Mouse (Mus musculus) c-Kit-positive CD71-positive TER-119-negative erythroid progenitor cells, embryonic 14.5 days (primary cell): ENCODE results near the gene Abhd14a.

ENCODE experiments used
- DNase-seq: peaks from one replicate; pipeline ENCODE4 v3.0.0-alpha.2; 2013; ENCODE audit warnings: low read depth

The Abhd14a gene

DNA sequence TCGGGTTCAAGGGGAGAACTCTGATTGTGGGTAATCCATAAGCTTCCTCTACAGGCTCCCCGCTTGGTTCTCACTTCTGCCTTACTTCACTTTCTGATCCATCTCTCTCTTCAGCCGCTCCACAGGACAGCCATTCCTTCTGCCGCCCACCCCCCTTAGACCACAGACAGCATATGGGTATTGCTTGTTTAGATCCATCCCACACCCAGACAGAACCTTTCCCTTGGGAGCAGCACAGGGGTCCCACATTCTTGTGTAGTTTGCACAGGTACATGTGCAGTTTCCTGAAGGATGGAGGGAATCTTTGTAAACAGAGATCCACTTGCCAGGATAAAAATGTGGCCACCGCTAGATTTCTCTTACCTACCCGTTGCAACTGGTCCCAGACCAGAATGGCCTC, 4.9 kb upstream of the Abhd14a start:
- DNase-seq = no peak

- no peak for DNase-seq
Measured at GRCm38 (mm10) chr9:106451899-106452298, 4.4 kb upstream of the Abhd14a start.

DNA sequence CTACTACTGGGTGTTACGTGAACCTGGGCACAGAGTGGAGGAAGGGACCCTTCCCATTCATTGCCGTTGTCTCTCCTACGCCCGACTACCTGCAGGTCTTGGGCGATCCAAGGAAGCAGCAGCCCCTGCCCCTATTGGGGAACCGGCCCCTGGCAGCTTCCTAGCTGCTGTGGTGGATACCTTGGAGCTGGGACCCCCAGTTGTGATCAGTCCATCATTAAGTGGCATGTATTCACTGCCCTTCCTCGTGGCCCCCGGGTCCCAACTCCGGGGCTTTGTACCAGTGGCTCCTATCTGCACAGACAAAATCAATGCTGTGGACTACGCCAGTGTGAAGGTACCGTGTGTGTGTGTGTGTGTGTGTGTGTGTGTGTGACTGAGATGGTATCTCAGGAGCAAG, 3.8 kb upstream of the Abhd14a start:
- no peak for DNase-seq

DNA sequence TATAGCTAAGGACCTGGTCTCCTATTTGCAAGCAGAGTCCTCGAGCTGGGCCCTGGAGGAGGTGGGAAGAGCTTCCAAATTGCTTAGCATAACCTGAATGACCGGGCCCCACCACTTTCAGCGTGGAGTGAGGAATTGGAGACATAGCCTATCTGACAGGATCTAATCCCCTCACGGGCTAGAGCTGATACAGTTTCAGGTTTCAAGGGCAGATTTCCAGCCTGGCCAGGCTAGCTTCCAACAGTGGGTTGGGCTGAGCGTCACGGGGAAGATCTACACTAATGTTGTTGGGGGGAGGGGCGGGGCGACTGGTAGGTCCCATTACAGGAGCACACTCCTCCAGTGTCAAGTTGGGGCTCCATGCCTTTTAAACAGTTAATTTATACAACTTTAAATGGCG, 3.2 kb upstream of the Abhd14a start:
- DNase-seq = no peak

GRCm38 (mm10) chr9:106449947-106450346, 2.5 kb upstream of the Abhd14a start:
- no peak for DNase-seq

GRCm38 (mm10) chr9:106448498-106449031, 1.1 kb upstream of the Abhd14a start:
- DNase-seq = peak; percentile 48

- no peak for DNase-seq
Measured at GRCm38 (mm10) chr9:106447951-106448350, 473 bp upstream of the Abhd14a start.

DNA sequence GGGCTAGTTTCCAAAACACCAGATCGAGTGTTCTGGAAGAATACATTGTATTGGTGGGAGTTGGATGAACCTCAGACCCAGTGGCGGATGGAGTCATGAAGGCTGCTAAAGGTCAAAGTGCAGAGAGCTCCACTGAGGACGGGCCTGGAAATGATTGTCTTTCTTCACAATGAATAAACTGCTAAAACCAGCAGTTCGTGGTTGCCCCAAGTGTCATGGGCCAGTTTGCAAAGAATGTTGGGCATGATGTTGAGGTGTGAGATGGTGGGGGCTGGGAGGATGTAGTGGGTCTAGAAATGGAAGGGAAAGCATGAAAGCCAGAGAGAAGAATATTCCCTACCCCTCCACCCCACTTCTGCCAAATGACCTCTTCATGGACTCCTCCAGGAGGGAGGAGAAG, 2.6 kb downstream of the Abhd14a start:
- DNase-seq = no peak

- no peak for DNase-seq
Measured at GRCm38 (mm10) chr9:106442680-106443079, 4.8 kb downstream of the Abhd14a start.

- DNase-seq = no peak
Measured at GRCm38 (mm10) chr9:106436566-106436965, 10.9 kb downstream of the Abhd14a start.

GRCm38 (mm10) chr9:106433389-106433788, 14.1 kb downstream of the Abhd14a start:
- no peak for DNase-seq

GRCm38 (mm10) chr9:106430015-106430264, 17.5 kb downstream of the Abhd14a start:
- DNase-seq = no peak

GRCm38 (mm10) chr9:106429221-106430014, 18.1 kb downstream of the Abhd14a start, which contains the start of gene Rpl29:
Gene Rpl29 (plus strand): TSS chr9:106429454.
- peak; percentile 95 for DNase-seq

GRCm38 (mm10) chr9:106428719-106429220, 18.7 kb downstream of the Abhd14a start:
- DNase-seq = no peak

- peak; percentile 69 for DNase-seq
Measured at GRCm38 (mm10) chr9:106421865-106422160, 25.7 kb downstream of the Abhd14a start.

DNA sequence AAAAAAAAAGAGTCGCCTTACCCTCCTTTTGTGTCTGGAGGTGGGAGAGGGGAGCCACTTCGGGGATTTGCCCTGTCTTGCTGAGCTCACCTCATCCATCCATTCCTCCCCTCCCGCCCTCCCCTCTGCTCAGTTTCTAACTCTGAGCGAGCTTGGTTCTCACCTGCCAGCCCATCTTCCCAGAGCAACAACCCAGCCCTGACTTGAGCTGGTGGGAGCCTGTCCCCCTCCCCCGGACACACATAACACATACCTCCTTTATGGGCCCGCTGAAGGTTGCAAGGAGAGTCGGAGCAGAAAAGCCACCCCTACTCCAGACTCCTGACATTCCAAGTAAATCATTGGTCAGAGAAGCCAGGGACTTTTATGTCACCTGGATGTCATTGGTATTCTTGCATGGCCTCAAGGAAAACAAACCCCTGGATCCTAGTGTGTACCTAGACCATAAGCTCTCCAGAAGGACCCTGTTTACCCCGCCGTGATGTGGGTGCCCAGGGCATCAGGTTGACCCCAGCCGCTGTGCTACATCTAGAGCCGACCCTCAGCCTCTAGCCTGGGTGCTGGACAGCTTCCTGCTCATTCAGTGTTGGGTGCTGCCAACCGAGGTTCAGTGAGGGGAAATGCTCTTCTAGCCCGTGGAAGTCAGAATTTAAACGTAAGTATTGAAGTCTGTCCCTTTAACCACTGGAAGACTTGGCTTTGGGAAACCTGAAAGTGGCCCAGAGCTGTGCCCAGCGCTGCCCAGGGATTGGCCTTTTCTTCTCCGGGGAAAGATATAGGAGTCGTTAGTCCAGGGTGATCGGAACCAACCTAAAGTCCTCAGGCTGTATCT, 26.2 kb downstream of the Abhd14a start:
- DNase-seq = no peak

- no peak for DNase-seq
Measured at GRCm38 (mm10) chr9:106420608-106421007, 26.9 kb downstream of the Abhd14a start.

GRCm38 (mm10) chr9:106417841-106418625, 29.4 kb downstream of the Abhd14a start:
- no peak for DNase-seq

GRCm38 (mm10) chr9:106416826-106417225, 30.7 kb downstream of the Abhd14a start:
- DNase-seq = no peak

DNA sequence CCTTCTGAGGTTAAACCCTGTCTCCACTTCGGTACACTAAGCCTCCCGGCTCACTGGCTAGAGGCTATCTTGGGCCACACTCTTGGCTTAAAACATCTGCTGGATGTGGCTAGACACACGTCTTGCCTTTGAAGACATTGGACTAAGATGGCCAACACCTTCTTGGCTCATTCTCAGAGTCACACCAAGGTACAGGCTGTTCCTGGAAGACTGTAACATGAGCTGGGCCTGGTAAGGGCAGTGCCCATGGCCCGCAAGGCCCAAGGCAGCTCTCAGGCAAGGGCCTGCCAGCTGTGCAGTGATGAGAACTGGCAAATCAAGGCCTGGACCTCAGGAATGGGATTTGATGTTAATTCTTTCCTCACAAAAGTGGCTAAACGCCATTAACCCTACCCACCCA, 33.9 kb downstream of the Abhd14a start:
- no peak for DNase-seq

DNA sequence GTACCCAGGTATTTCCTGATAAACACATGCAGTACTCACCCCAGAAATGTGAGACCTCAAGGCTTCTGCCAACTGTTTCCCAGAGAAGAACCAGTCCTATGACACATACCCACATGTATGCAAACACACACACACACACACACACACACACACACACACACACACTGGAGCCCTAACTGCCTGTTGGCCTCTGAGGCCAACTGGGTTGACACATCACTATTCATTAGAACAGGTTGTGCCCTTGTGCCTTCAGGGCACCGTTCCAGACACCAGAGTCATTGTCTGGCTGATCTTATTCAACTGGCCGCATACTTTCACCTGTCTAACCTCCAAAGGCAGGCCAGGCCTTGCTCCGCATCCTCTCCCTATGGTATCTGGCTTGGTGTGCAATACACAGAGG, 35.3 kb downstream of the Abhd14a start:
- no peak for DNase-seq

DNA sequence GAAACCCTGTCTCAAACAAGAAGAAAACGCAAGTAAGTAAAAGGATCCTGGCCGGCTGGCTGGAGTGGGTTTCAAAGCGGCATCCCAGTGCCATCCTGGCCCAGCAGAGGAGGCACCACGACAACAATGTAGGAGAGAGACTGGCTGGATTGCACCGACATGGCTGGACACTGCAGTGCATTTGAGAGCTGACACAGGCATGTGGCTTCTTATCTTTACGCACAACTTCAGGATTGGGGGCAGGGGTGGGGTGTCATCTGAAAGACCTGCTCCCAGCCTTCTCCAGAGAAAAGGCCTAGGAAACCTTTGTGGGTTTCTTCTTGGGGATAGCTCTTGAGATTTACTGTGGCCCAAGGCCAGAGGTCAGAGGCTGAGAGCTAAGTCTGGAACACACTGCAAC, 35.7 kb downstream of the Abhd14a start:
- no peak for DNase-seq
